Mouse (Mus musculus) heart, postnatal 0 days (tissue): Measurements from ENCODE around the gene Fnbp4. TPM values are rescaled to one million over a fixed set of nuclear protein-coding genes. Genes with fewer than 3 reads are reported as not detected.
A peak's percentile ranks its signal among the peaks of the same experiment; 100 is the strongest.

Experiments
- ATAC-seq: fragments of 200-750 bp; cut with Nextera tagmentation; 2 replicates; pipeline ENCODE4 v1.8.0; 2017; ENCODE audit warnings: low read depth, moderate number of reproducible peaks, moderate library complexity; ENCODE audit not compliant: insufficient read depth
- DNase-seq: peaks from one replicate; pipeline ENCODE4 v3.0.0-alpha.2; 2016; ENCODE audit warnings: low spot score
- H3K27ac ChIP-seq: fragments of 300-500 bp; sonication (generic); 2 replicates; pipeline ENCODE4 v1.5.1; 2014; ENCODE audit warnings: low read depth, mild to moderate bottlenecking
- H3K27me3 ChIP-seq: fragments of 300-500 bp; sonication (generic); 2 replicates; pipeline ENCODE4 v1.6.1; 2014; ENCODE audit warnings: low read length, mixed read lengths; ENCODE audit not compliant: control insufficient read depth, insufficient read depth
- H3K36me3 ChIP-seq: fragments of 300-500 bp; sonication (generic); replicated peaks from 2 replicates; pipeline ENCODE4 v1.6.1; 2014; ENCODE audit warnings: low read length, mixed read lengths; ENCODE audit not compliant: control insufficient read depth, insufficient read depth
- H3K4me1 ChIP-seq: fragments of 300-500 bp; sonication (generic); 2 replicates; pipeline ENCODE4 v1.6.1; 2014; ENCODE audit warnings: antibody characterized with exemption; ENCODE audit not compliant: control insufficient read depth, insufficient read depth
- H3K4me2 ChIP-seq: fragments of 300-500 bp; sonication (generic); 2 replicates; pipeline ENCODE4 v1.6.1; 2014; ENCODE audit warnings: low read depth, mild to moderate bottlenecking, low read length, moderate library complexity
- H3K4me3 ChIP-seq: fragments of 300-500 bp; sonication (generic); 2 replicates; pipeline ENCODE4 v1.5.1; 2014; ENCODE audit warnings: low read depth, low read length
- H3K9ac ChIP-seq: fragments of 300-500 bp; sonication (generic); replicated peaks from 2 replicates; pipeline ENCODE4 v1.6.1; 2014; ENCODE audit warnings: low read depth, low read length, mixed read lengths
- H3K9me3 ChIP-seq: fragments of 300-500 bp; sonication (generic); replicated peaks from 2 replicates; pipeline ENCODE4 v1.6.1; 2016; ENCODE audit warnings: low read length; ENCODE audit not compliant: control insufficient read depth
- CTCF ChIP-seq: IDR thresholded peaks from 2 replicates; pipeline ENCODE4 v1.5.1; 2016; ENCODE audit warnings: antibody characterized with exemption, control low read depth, low read depth
- EP300 ChIP-seq: IDR thresholded peaks from 2 replicates; pipeline ENCODE4 v1.6.1; 2016; ENCODE audit warnings: antibody characterized with exemption, low read depth
- WGBS: fragments of 180-500 bp; shearing (Covaris S2); extraction: QIAGEN DNeasy Blood & Tissue Kit; methylation state at CpG from one replicate; pipeline ENCODE4 v1.1.7; 2014; 5-methylcytosine and 5-hydroxymethylcytosine counted together
- polyA plus RNA-seq: library from polyadenylated mRNA; unstranded; fragments of >200 nt; fragmentation: Nextera tagmentation; extraction: Ambion mirVana; gene quantifications from 2 replicates; pipeline ENCODE4 v1.2.1, GENCODE M21; 2015
- total RNA-seq: library from RNA; depleted of rRNA; stranded (reverse); fragments of >200 nt; gene quantifications from 2 replicates; pipeline ENCODE4 v1.2.3, GENCODE M21; 2014; ENCODE audit warnings: low replicate concordance

The Fnbp4 gene
- total and polyA plus RNA-seq, 2 experiments from 2014 or later: 23.8 to 39.0 TPM

GRCm38 (mm10) chr2:90744285-90745052 lies 701 bp upstream of the Fnbp4 start:
- DNase-seq: no peak
- Histone ChIP-seq H3K9me3 (no peaks in the 10 kb centered on the region), H3K36me3 (no peaks in the 10 kb centered on the region), H3K27ac (peak overlapping the region; percentile 93), H3K9ac (0 out of 2 replicates have a peak overlapping the region, but pooled peaks have one; percentile 26), H3K27me3 (no peaks in the 10 kb centered on the region), H3K4me3 (peak overlapping the region; percentile 99), H3K4me2 (peak overlapping the region; percentile 56), H3K4me1 (peaks cover 13% of the 10 kb centered on the region; the same call in 1 of the 2 replicates)
- ATAC-seq: no peak
- TF ChIP-seq CTCF: no peak
- no peak for TF ChIP-seq EP300
- WGBS: 61% methylated on average over 12 of the region's 12 CpGs

- Histone ChIP-seq H3K9me3 (no peaks in the 10 kb centered on the region), H3K27ac (peak overlapping the region; percentile 99), H3K36me3 (peaks cover 6% of the 10 kb centered on the region), H3K4me2 (peak overlapping the region; percentile 87), H3K4me3 (peak overlapping the region; percentile 99), H3K27me3 (no peaks in the 10 kb centered on the region), H3K9ac (peak overlapping the region; percentile 96), H3K4me1 (peaks cover 16% of the 10 kb centered on the region; the same call in 1 of the 2 replicates)
- peak; percentile 23 for DNase-seq
- TF ChIP-seq EP300 (0 out of 2 replicates have a peak, but pooled peaks have one; percentile 23), CTCF (no peak)
- under 1% methylated on average over 54 of the region's 54 CpGs for WGBS
- ATAC-seq: peak; percentile 31
Observed at GRCm38 (mm10) chr2:90745740-90746537, 769 bp downstream of the Fnbp4 start.

- Histone ChIP-seq H3K9ac (peak overlapping the region; percentile 96), H3K4me1 (peaks cover 16% of the 10 kb centered on the region; the same call in 1 of the 2 replicates), H3K4me2 (peak overlapping the region; percentile 87), H3K27ac (peak overlapping the region; percentile 99), H3K36me3 (peaks cover 12% of the 10 kb centered on the region), H3K4me3 (peak overlapping the region; percentile 99), H3K9me3 (no peaks in the 10 kb centered on the region), H3K27me3 (no peaks in the 10 kb centered on the region)
- no peak for TF ChIP-seq CTCF
- TF ChIP-seq EP300: no peak
- ATAC-seq: no peak
- DNase-seq: peak; percentile 7
- WGBS: 7% methylated on average over 4 of the region's 4 CpGs
Observed at GRCm38 (mm10) chr2:90746538-90746865, 1.3 kb downstream of the Fnbp4 start.

GRCm38 (mm10) chr2:90747131-90747530 lies 2.0 kb downstream of the Fnbp4 start:
- Histone ChIP-seq H3K4me3 (0 out of 2 replicates have a peak overlapping the region, but pooled peaks have one; percentile 99), H3K27ac (no peak overlapping the region), H3K4me1 (peaks cover 16% of the 10 kb centered on the region; the same call in 1 of the 2 replicates), H3K36me3 (peaks cover 13% of the 10 kb centered on the region), H3K9ac (no peak overlapping the region), H3K9me3 (no peaks in the 10 kb centered on the region), H3K4me2 (peak overlapping the region; percentile 87), H3K27me3 (no peaks in the 10 kb centered on the region)
- no peak for TF ChIP-seq CTCF
- no peak for TF ChIP-seq EP300
- 93% methylated on average over 10 of the region's 10 CpGs for WGBS
- ATAC-seq (no peak), DNase-seq (no peak)

GRCm38 (mm10) chr2:90749676-90750459 lies 4.7 kb downstream of the Fnbp4 start:
- WGBS: 68% methylated on average over 6 of the region's 6 CpGs
- Histone ChIP-seq H3K4me3 (no peak overlapping the region), H3K9ac (no peak overlapping the region), H3K9me3 (no peaks in the 10 kb centered on the region), H3K36me3 (peaks cover 39% of the 10 kb centered on the region), H3K27ac (peak overlapping the region; percentile 11; the same call in 1 of the 2 replicates), H3K4me1 (peaks cover 16% of the 10 kb centered on the region; the same call in 1 of the 2 replicates), H3K27me3 (no peaks in the 10 kb centered on the region), H3K4me2 (no peak overlapping the region)
- peak; percentile 8 for DNase-seq
- no peak for TF ChIP-seq CTCF
- TF ChIP-seq EP300: no peak
- no peak for ATAC-seq
